Mouse (Mus musculus): ENCODE results near the gene Mrgprb4. TPM values are rescaled to one million over a fixed set of nuclear protein-coding genes. Genes with fewer than 3 reads are reported as not detected.

Gene Mrgprb4
- not detected in 2 replicates for polyA plus RNA-seq (2016; fragmentation: Nextera tagmentation; extraction: Ambion mirVana)

- Histone ChIP-seq H3K27me3 (ENCODE audit: low read depth, poor library complexity, severe bottlenecking) (no peaks in the 10 kb centered on the region), H3K4me3 (no peak within 1 kb of the TSS), H3K36me3 (no peaks in the 10 kb centered on the region), H3K4me1 (no peaks in the 10 kb centered on the region), H3K9me3 (replicated peaks) (peaks cover 10% of the 10 kb centered on the region; the same call in 1 of the 2 replicates), H3K27ac (replicated peaks) (no peak within 1 kb of the TSS)
- 85% methylated on average over 3 of the region's 3 CpGs for WGBS
- no peak for DNase-seq (ENCODE audit: low spot score)
Observed at GRCm38 (mm10) chr7:48199188-48199587, at the start of gene Mrgprb4. Gene Mrgprb4 (minus strand): TSS chr7:48199288.

GRCm38 (mm10) chr7:48226114-48226513, 27.0 kb upstream of the Mrgprb4 start:
- Histone ChIP-seq H3K4me3 (no peak overlapping the region), H3K9me3 (replicated peaks) (peaks cover 31% of the 10 kb centered on the region), H3K27ac (replicated peaks) (no peak overlapping the region), H3K36me3 (no peaks in the 10 kb centered on the region), H3K27me3 (ENCODE audit: low read depth, poor library complexity, severe bottlenecking) (no peaks in the 10 kb centered on the region), H3K4me1 (no peaks in the 10 kb centered on the region)
- no peak for DNase-seq (ENCODE audit: low spot score)

GRCm38 (mm10) chr7:48225065-48225464, 26.0 kb upstream of the Mrgprb4 start:
- WGBS: 83% methylated on average over 5 of the region's 5 CpGs
- Histone ChIP-seq H3K27me3 (ENCODE audit: low read depth, poor library complexity, severe bottlenecking) (no peaks in the 10 kb centered on the region), H3K9me3 (replicated peaks) (peaks cover 24% of the 10 kb centered on the region), H3K27ac (replicated peaks) (no peak overlapping the region), H3K36me3 (no peaks in the 10 kb centered on the region), H3K4me3 (no peak overlapping the region), H3K4me1 (no peaks in the 10 kb centered on the region)
- DNase-seq (ENCODE audit: low spot score): no peak

GRCm38 (mm10) chr7:48168919-48169318, 30.2 kb downstream of the Mrgprb4 start, which contains the start of gene Mrgprb5:
Gene Mrgprb5 (minus strand): TSS chr7:48169019.
- Histone ChIP-seq H3K9me3 (replicated peaks) (no peaks in the 10 kb centered on the region), H3K4me3 (no peak within 1 kb of the TSS), H3K4me1 (peaks cover 6% of the 10 kb centered on the region; the same call in 1 of the 2 replicates), H3K27me3 (ENCODE audit: low read depth, poor library complexity, severe bottlenecking) (no peaks in the 10 kb centered on the region), H3K27ac (replicated peaks) (no peak within 1 kb of the TSS), H3K36me3 (no peaks in the 10 kb centered on the region)
- no peak for DNase-seq (ENCODE audit: low spot score)
- WGBS: 83% methylated on average over 2 of the region's 2 CpGs

GRCm38 (mm10) chr7:48167471-48167870, 31.6 kb downstream of the Mrgprb4 start:
- WGBS: 57% methylated on average over 2 of the region's 2 CpGs
- H3K4me1 ChIP-seq: peaks cover 6% of the 10 kb centered on the region; the same call in 1 of the 2 replicates
- DNase-seq (ENCODE audit: low spot score): no peak
- H3K27me3 ChIP-seq (ENCODE audit: low read depth, poor library complexity, severe bottlenecking): no peaks in the 10 kb centered on the region
- no peaks in the 10 kb centered on the region for H3K36me3 ChIP-seq
- H3K9me3 ChIP-seq (replicated peaks): no peaks in the 10 kb centered on the region
- no peak overlapping the region for H3K27ac ChIP-seq (replicated peaks)
- H3K4me3 ChIP-seq: no peak overlapping the region

Other genes starting within 250 kb of the Mrgprb4 start
- gene Mrgpra4, start 217.2 kb downstream of the Mrgprb4 start, polyA plus RNA-seq (2016; fragmentation: Nextera tagmentation; extraction: Ambion mirVana): not detected in 2 replicates
- gene Mrgprx1, start 171.7 kb downstream of the Mrgprb4 start, polyA plus RNA-seq (2016; fragmentation: Nextera tagmentation; extraction: Ambion mirVana): not detected in 2 replicates
- gene Mrgprb5, start 30.3 kb downstream of the Mrgprb4 start, polyA plus RNA-seq (2016; fragmentation: Nextera tagmentation; extraction: Ambion mirVana): not detected in 2 replicates
- not detected in 2 replicates for gene Mrgprb8, start 189.2 kb upstream of the Mrgprb4 start, polyA plus RNA-seq (2016; fragmentation: Nextera tagmentation; extraction: Ambion mirVana)